Mouse (Mus musculus) liver, embryonic 14.5 days (tissue): Measurements from ENCODE around the gene Hoxa2.

Source experiments
- CTCF ChIP-seq: IDR thresholded peaks from 2 replicates; pipeline ENCODE4 v1.5.1; 2016; ENCODE audit warnings: antibody characterized with exemption, low read depth, control low read depth
- EP300 ChIP-seq: IDR thresholded peaks from 2 replicates; pipeline ENCODE4 v1.6.1; 2016; ENCODE audit warnings: antibody characterized with exemption, low read depth

GRCm38 (mm10) chr6:52197271-52197670, 32.6 kb upstream of the Hoxa2 start:
- TF ChIP-seq EP300, result no peak
- TF ChIP-seq CTCF, result peak; percentile 39
